Mouse (Mus musculus) gastrocnemius, adult 18-20 months (tissue): ENCODE data around the gene Hdac7. TPM values are rescaled to one million over a fixed set of nuclear protein-coding genes. Genes with fewer than 3 reads are reported as not detected.

Source experiments
- DNase-seq: peaks from one replicate; pipeline ENCODE4 v3.0.0; 2021; ENCODE audit warnings: low spot score
- total RNA-seq, 2 experiments: library from RNA; stranded (reverse); gene quantifications; 2 replicates each; pipeline ENCODE4 v1.2.3; 2021

Gene Hdac7
- total RNA-seq, 2 experiments from 2014 or later = 6.2 to 10.3 TPM

GRCm38 (mm10) chr15:97747486-97747885 is 96.8 kb downstream of the Hdac7 start:
- no peak for DNase-seq

GRCm38 (mm10) chr15:97746748-97747147 is 97.6 kb downstream of the Hdac7 start:
- no peak for DNase-seq

GRCm38 (mm10) chr15:97746278-97746677 is 98.0 kb downstream of the Hdac7 start:
- DNase-seq = no peak

GRCm38 (mm10) chr15:97745331-97745730 is 99.0 kb downstream of the Hdac7 start:
- DNase-seq = peak; percentile 84

GRCm38 (mm10) chr15:97744930-97745329 is 99.4 kb downstream of the Hdac7 start:
- peak; percentile 44 for DNase-seq

GRCm38 (mm10) chr15:97743961-97744525 is 100.3 kb downstream of the Hdac7 start:
- DNase-seq = no peak

- no peak for DNase-seq
Observed at GRCm38 (mm10) chr15:97743210-97743609, 101.1 kb downstream of the Hdac7 start.

Other genes starting within 250 kb of the Hdac7 start
- 10 to 100 TPM; 12.0 to 14.0 TPM for gene Rpap3, start 138.7 kb downstream of the Hdac7 start, total RNA-seq
- gene Endou, start 113.2 kb downstream of the Hdac7 start, total RNA-seq = under 1 TPM; 0.34 to 0.45 TPM
- gene Rapgef3, start 76.5 kb downstream of the Hdac7 start, total RNA-seq = 1 to 10 TPM; 6.6 to 9.0 TPM
- 10 to 100 TPM; 45.0 to 48.7 TPM for gene Slc48a1, start 66.0 kb downstream of the Hdac7 start, total RNA-seq
- under 1 TPM; 0.09 TPM for gene Vdr, start 66.1 kb upstream of the Hdac7 start, total RNA-seq
- 1 to 10 TPM; 5.8 to 7.4 TPM for gene Tmem106c, start 119.7 kb upstream of the Hdac7 start, total RNA-seq
- under 1 TPM; 0.19 to 0.37 TPM for gene Col2a1, start 160.2 kb upstream of the Hdac7 start, total RNA-seq
- gene Pfkm, start 248.1 kb upstream of the Hdac7 start, total RNA-seq = 1,000 to 10,000 TPM; 2,870 to 2,899 TPM
- 1 to 10 TPM; 6.1 to 6.3 TPM for gene Senp1, start 249.2 kb upstream of the Hdac7 start, total RNA-seq